Mouse (Mus musculus) heart, embryonic 13.5 days (tissue): ENCODE data around the gene Pdcd7. TPM values are rescaled to one million over a fixed set of nuclear protein-coding genes. Genes with fewer than 3 reads are reported as not detected.

ENCODE experiments used
- ATAC-seq: fragments of 200-750 bp; cut with Nextera tagmentation; 2 replicates; pipeline ENCODE4 v1.8.0; 2017; ENCODE audit warnings: moderate TSS enrichment; ENCODE audit not compliant: insufficient number of reproducible peaks, low FRiP score, low TSS enrichment; ENCODE audit errors: extremely low read depth
- H3K27ac ChIP-seq: fragments of 300-500 bp; sonication (generic); replicated peaks from 2 replicates; pipeline ENCODE4 v1.5.1; 2015; ENCODE audit warnings: moderate library complexity, mild to moderate bottlenecking, inconsistent platforms
- H3K27me3 ChIP-seq: fragments of 300-500 bp; sonication (generic); replicated peaks from 2 replicates; pipeline ENCODE4 v1.6.1; 2015; ENCODE audit warnings: mild to moderate bottlenecking, inconsistent platforms
- H3K36me3 ChIP-seq: fragments of 300-500 bp; sonication (generic); 2 replicates; pipeline ENCODE4 v1.6.1; 2015; ENCODE audit warnings: mild to moderate bottlenecking, inconsistent platforms
- H3K4me1 ChIP-seq: fragments of 300-500 bp; sonication (generic); 2 replicates; pipeline ENCODE4 v1.6.1; 2015; ENCODE audit warnings: inconsistent platforms
- H3K4me2 ChIP-seq: fragments of 300-500 bp; sonication (generic); 2 replicates; pipeline ENCODE4 v1.6.1; 2015; ENCODE audit warnings: inconsistent platforms, mild to moderate bottlenecking, moderate library complexity
- H3K4me3 ChIP-seq: fragments of 300-500 bp; sonication (generic); 2 replicates; pipeline ENCODE4 v1.5.1; 2015; ENCODE audit warnings: moderate library complexity, mild to moderate bottlenecking, inconsistent platforms
- H3K9ac ChIP-seq: fragments of 300-500 bp; sonication (generic); 2 replicates; pipeline ENCODE4 v1.6.1; 2015; ENCODE audit warnings: inconsistent platforms, mild to moderate bottlenecking, moderate library complexity
- H3K9me3 ChIP-seq: fragments of 300-500 bp; sonication (generic); 2 replicates; pipeline ENCODE4 v1.6.1; 2016; ENCODE audit warnings: inconsistent platforms
- WGBS: fragments of 180-500 bp; shearing (Covaris S2); methylation state at CpG from one replicate; pipeline ENCODE4 v1.1.7; 2015; ENCODE audit warnings: mixed read lengths; 5-methylcytosine and 5-hydroxymethylcytosine counted together
- polyA plus RNA-seq: library from polyadenylated mRNA; unstranded; fragments of >200 nt; fragmentation: Nextera tagmentation; extraction: Ambion mirVana; gene quantifications from 2 replicates; pipeline ENCODE4 v1.2.1, GENCODE M21; 2015

Gene Pdcd7
- polyA plus RNA-seq: 5.3 and 5.9 TPM in 2 replicates

DNA sequence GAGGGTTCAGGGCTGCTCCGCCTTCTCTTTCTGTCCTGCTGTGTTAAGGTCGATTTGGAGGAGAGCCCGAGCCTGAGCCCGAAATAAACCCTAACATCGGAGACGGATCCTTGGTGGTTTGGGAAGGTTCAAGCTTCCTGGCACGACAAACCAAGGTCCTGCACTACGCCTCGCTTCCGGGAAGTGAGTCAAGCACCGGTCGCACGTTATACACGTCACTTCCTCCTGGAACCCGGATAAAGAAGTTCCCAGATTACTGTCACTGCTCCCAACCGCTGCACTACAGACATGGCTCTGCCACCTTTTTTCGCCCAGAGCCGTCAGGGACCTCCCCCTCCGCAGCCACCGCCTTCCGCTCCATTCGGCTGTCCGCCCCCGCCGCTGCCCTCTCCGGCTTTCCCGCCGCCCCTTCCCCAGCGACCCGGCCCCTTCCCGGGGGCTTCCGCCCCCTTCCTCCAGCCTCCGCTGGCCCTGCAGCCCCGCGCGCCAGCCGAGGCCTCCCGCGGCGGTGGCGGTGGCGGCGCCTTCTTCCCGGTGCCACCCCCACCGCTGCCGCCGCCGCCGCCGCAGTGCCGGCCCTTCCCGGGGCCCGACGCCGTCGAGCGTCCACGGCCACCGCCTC is at the start of gene Pdcd7:
Gene Pdcd7 (plus strand): TSS at position 251 of the 622 bp plus-strand sequence.
- H3K9ac ChIP-seq: peak within 1 kb of the TSS; percentile 96
- WGBS: under 1% methylated on average over 57 of the region's 59 CpGs
- peak within 1 kb of the TSS; percentile 87 for H3K4me2 ChIP-seq
- H3K9me3 ChIP-seq: peaks cover 6% of the 10 kb centered on the region
- H3K27ac ChIP-seq: peak within 1 kb of the TSS; percentile 97
- no peaks in the 10 kb centered on the region for H3K36me3 ChIP-seq
- ATAC-seq: peak; percentile 71
- peaks cover 34% of the 10 kb centered on the region for H3K4me1 ChIP-seq
- H3K27me3 ChIP-seq: 0 out of 2 replicates have a peak, but pooled peaks cover 3% of the 10 kb centered on the region
- peak within 1 kb of the TSS; percentile 99 for H3K4me3 ChIP-seq

DNA sequence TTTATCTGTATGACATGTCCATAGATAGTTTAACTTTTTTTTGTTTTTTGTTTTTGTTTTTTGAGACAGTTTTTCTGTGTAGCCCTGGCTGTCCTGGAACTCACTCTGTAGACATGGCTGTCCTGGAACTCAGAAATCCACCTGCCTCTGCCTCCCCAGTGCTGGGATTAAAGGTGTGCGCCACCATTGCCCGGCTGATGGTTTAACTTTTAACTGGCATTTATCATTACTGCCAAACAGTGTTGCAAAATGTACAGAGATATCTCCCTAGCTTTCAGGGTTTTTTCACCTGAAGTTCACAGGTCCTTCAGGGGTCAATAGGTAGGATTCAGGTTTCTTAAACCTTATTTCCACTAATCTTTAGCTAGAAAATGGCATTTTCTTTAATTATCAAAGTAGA is 48.8 kb upstream of the Pdcd7 start:
- Histone ChIP-seq H3K27ac (no peak overlapping the region), H3K9me3 (no peaks in the 10 kb centered on the region), H3K4me2 (no peak overlapping the region), H3K4me1 (peaks cover 23% of the 10 kb centered on the region), H3K9ac (no peak overlapping the region), H3K36me3 (peaks cover 41% of the 10 kb centered on the region), H3K4me3 (no peak overlapping the region), H3K27me3 (no peaks in the 10 kb centered on the region)
- 87% methylated on average over 2 of the region's 2 CpGs for WGBS
- ATAC-seq: no peak

DNA sequence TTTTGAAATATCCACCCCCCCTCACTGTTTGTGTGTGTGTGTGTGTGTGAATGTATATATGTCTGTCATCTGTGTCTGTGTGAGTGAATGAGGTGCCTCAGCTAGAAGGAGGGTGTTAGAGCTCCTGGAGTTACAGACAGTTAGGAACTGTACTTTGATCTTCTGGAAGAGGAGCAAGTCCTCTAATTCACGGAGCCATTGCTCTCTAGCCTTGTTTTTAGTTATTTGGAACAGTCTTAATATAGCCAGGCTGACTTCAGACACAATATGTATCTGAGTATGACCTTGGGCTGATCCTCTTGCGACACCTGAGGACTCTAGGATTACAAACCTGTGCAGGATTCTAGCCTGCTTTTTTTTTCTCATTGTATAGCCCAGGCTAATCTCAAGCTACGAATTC is 47.1 kb upstream of the Pdcd7 start:
- H3K27ac ChIP-seq: no peak overlapping the region
- H3K9ac ChIP-seq: 0 out of 2 replicates have a peak overlapping the region, but pooled peaks have one; percentile 37
- no peaks in the 10 kb centered on the region for H3K27me3 ChIP-seq
- H3K4me2 ChIP-seq: no peak overlapping the region
- peaks cover 13% of the 10 kb centered on the region for H3K4me1 ChIP-seq
- WGBS: 73% methylated on average over 3 of the region's 3 CpGs
- ATAC-seq: no peak
- peaks cover 58% of the 10 kb centered on the region for H3K36me3 ChIP-seq
- H3K9me3 ChIP-seq: no peaks in the 10 kb centered on the region
- H3K4me3 ChIP-seq: no peak overlapping the region

DNA sequence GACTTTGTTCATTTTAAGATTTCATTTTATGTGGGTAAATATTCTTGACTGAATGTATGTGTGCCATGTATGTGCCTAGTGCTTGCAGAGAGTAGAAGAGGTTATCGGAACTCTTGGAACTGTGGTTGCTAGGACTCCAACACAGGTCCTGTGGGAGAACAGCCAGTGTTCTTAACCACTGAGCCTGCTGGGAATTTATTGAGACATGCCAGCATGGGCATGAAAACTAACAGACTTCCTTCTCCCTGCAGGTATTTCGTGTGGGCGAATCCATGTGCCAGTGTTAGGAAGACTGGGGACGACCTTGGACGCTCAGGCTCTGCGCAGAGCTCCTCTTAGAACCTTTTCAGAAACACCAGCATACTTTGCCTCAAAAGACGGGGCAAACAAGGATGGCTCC is 46.3 kb upstream of the Pdcd7 start:
- H3K27ac ChIP-seq: no peak overlapping the region
- no peaks in the 10 kb centered on the region for H3K27me3 ChIP-seq
- peaks cover 16% of the 10 kb centered on the region for H3K4me1 ChIP-seq
- H3K36me3 ChIP-seq: peaks cover 67% of the 10 kb centered on the region
- no peak overlapping the region for H3K4me3 ChIP-seq
- no peak overlapping the region for H3K4me2 ChIP-seq
- WGBS: 94% methylated on average over 7 of the region's 7 CpGs
- H3K9me3 ChIP-seq: no peaks in the 10 kb centered on the region
- H3K9ac ChIP-seq: no peak overlapping the region
- ATAC-seq: no peak

DNA sequence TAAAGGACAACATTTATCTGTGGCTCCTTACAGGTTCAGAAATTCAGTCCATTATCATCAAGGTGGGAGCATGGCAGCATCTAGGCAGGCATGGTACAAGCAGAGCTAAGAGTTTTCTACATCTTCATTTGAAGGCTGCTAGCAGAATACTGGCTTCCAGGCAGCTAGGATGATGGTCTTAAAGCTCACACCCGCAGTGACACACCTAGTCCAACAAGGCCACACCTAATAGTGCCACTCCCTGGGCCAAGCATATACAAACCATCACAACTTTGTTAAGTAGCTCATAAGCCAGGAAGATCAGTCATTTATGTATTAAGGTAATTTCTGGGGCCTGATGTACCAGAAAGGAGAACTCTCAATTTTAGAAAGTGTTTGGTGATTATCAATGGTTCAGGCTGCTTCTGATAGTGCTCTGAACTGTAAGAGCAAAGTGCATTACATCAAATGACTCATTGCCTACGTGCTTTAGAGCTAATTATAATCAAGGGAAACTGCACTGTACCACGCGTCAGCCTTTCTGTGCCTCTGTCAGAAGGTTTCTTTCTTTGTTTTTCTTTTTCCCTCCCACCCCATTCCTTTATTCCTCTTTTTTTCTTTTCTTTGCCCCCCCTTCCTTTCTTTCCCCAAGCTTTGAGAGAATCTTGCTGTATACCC is 43.4 kb upstream of the Pdcd7 start:
- Histone ChIP-seq H3K4me2 (no peak overlapping the region), H3K27me3 (no peaks in the 10 kb centered on the region), H3K9me3 (no peaks in the 10 kb centered on the region), H3K36me3 (peaks cover 82% of the 10 kb centered on the region), H3K4me1 (0 out of 2 replicates have a peak, but pooled peaks cover 3% of the 10 kb centered on the region), H3K4me3 (no peak overlapping the region), H3K9ac (no peak overlapping the region), H3K27ac (no peak overlapping the region)
- ATAC-seq: no peak
- 81% methylated on average over 4 of the region's 4 CpGs for WGBS

DNA sequence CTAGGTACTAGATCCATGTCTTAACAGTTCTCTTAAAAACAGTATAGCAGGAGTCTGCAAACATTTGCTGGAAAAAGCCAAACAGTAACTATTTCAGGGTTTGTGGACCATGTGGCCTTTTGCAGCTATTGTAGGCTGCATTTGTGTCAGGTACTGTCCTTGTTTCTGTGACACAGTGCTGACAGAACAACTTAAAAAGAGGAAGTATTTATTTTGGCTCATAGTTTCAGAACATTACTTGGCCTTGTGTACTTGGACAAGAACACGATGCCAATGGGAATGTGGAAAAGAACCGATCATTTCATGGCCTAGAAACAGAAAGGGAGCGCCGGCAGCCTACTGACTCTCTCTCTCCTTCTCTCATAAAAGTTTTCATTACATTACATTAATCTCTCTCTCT is 42.3 kb upstream of the Pdcd7 start:
- ATAC-seq: no peak
- H3K36me3 ChIP-seq: peaks cover 85% of the 10 kb centered on the region

DNA sequence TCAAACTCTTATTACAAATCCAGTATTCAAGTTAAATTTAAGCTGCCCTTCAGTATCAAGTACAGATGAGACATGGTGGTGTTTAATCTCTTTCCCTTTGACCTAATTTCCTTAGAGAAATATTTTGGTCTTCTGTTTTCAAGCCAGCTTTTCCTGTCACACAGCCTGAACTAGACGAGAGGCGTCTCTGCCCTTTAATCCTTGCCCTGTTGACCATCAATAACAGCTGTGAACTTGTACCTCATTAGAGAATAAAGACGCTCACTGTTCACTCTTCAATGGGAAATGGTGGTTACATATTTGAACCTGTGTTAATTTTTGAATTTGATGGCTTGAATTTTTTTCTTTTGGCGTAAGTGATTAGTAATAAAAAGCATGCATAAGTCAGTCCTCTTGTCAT is 41.6 kb upstream of the Pdcd7 start:
- Histone ChIP-seq H3K27me3 (no peaks in the 10 kb centered on the region), H3K36me3 (peaks cover 91% of the 10 kb centered on the region), H3K9ac (no peak overlapping the region), H3K4me2 (no peak overlapping the region), H3K4me1 (0 out of 2 replicates have a peak, but pooled peaks cover 3% of the 10 kb centered on the region), H3K27ac (no peak overlapping the region), H3K9me3 (no peaks in the 10 kb centered on the region), H3K4me3 (no peak overlapping the region)
- ATAC-seq: no peak
- WGBS: 73% methylated on average over 4 of the region's 4 CpGs

More for the DNA sequence above, 42.3 kb upstream of the Pdcd7 start:
- no peak overlapping the region for H3K27ac ChIP-seq
- H3K9me3 ChIP-seq: no peaks in the 10 kb centered on the region
- 91% methylated on average over 4 of the region's 4 CpGs for WGBS
- 0 out of 2 replicates have a peak, but pooled peaks cover 3% of the 10 kb centered on the region for H3K4me1 ChIP-seq
- no peak overlapping the region for H3K4me3 ChIP-seq
- H3K27me3 ChIP-seq: no peaks in the 10 kb centered on the region
- H3K4me2 ChIP-seq: no peak overlapping the region
- H3K9ac ChIP-seq: no peak overlapping the region

DNA sequence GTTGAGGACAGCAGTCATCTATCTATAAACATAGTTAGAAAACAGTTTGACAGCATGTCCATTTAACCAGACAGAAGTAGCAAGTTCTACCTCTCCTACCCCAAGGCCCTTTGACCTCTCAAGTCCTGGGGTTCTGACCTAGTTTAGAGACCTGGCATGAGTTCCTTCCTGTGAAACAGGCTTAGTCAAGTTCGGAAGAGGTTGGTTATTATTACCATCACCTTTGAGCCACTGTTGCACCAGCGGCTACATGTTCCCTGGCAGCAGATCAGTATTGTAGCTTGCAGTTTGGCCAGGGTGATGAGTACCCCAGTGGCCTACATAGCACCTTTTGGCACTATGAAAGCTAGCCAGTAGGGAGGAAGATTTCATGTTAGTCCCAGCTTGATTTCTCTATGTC is 39.2 kb upstream of the Pdcd7 start:
- no peak for ATAC-seq
- H3K4me1 ChIP-seq: 0 out of 2 replicates have a peak, but pooled peaks cover 3% of the 10 kb centered on the region
- WGBS: 84% methylated on average over 2 of the region's 2 CpGs
- H3K4me2 ChIP-seq: no peak overlapping the region
- no peak overlapping the region for H3K27ac ChIP-seq
- H3K27me3 ChIP-seq: no peaks in the 10 kb centered on the region
- H3K9me3 ChIP-seq: no peaks in the 10 kb centered on the region
- no peak overlapping the region for H3K4me3 ChIP-seq
- peaks cover 84% of the 10 kb centered on the region for H3K36me3 ChIP-seq
- no peak overlapping the region for H3K9ac ChIP-seq

DNA sequence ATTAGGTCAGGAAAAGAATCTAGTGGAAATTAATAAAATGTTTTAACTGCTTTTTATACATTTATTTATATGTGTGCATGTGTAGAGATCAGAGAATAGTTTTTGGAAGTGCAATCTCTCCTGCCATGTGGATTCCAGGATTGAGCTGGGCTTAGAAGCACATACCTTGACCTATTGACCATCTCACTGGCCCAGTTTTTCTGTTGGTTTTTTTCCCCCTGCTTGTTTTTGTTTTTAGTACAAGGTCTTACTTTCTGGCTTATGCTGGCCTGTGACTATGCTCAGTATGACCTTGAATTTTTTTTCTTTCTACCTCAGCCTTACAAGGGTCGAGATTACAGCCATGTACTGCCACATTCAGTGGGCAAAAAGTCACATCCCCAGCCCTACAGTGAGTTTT is 37.9 kb upstream of the Pdcd7 start:
- Histone ChIP-seq H3K9ac (no peak overlapping the region), H3K4me3 (no peak overlapping the region), H3K9me3 (no peaks in the 10 kb centered on the region), H3K4me1 (0 out of 2 replicates have a peak, but pooled peaks cover 3% of the 10 kb centered on the region), H3K27ac (no peak overlapping the region), H3K36me3 (peaks cover 84% of the 10 kb centered on the region), H3K4me2 (no peak overlapping the region), H3K27me3 (no peaks in the 10 kb centered on the region)
- no peak for ATAC-seq
- WGBS: 68% methylated on average over 1 of the region's 1 CpGs

DNA sequence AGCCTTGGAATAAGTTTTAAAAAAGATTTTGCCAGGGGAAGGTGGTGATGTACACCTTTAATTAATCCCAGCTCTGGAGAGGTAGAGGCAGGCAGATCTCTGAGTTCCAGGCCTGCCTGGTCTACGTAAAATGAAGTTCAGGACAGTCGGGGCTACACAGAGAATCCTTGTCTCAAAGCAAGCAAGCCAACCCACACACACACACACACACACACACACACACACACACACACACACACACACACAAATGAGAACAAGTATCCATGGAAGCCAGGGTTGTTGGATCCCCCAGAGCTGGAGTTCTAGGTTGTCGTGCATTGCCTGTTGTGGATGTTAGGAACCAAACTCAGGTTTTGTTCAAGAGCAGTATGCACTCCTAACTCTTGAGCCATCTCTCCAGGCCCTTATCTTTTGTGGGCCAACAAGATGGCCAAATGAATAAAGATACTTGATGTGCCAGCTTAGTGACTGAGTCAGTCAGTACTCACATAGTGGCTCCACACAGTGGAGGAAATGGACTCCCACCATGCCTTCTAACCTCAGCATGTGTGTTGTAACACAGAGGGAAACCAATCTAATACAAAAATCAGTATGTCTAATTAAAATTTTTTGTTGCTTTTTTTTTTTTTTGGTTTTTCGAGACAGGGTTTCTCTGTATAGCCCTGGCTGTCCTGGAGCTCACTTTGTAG is 33.1 kb upstream of the Pdcd7 start:
- Histone ChIP-seq H3K4me2 (no peak overlapping the region), H3K36me3 (peaks cover 78% of the 10 kb centered on the region), H3K4me1 (no peaks in the 10 kb centered on the region), H3K9me3 (no peaks in the 10 kb centered on the region), H3K27me3 (no peaks in the 10 kb centered on the region), H3K4me3 (no peak overlapping the region), H3K9ac (no peak overlapping the region), H3K27ac (no peak overlapping the region)
- no peak for ATAC-seq
- 91% methylated on average over 4 of the region's 4 CpGs for WGBS

DNA sequence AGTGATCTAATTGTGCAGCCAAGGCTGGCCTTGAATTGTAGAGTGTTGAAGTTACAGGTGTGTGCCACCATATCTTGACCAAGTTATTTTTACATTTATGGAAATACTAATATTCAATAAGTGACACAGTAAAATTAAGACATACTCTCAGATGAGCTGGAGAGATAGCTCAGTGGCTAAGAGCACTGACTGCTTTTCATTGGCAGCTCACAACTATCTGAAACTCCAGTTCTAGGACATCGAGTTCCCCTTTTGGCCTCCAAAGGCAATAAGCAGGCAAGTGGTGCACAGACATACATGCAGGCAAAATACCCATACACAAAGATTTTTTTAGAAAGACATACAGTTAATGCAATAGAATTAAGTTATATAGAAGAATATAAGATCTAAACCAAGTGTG is 32.1 kb upstream of the Pdcd7 start:
- WGBS: 91% methylated on average over 1 of the region's 1 CpGs
- Histone ChIP-seq H3K9ac (no peak overlapping the region), H3K9me3 (no peaks in the 10 kb centered on the region), H3K4me1 (no peaks in the 10 kb centered on the region), H3K4me2 (no peak overlapping the region), H3K36me3 (peaks cover 77% of the 10 kb centered on the region), H3K27me3 (no peaks in the 10 kb centered on the region), H3K4me3 (no peak overlapping the region), H3K27ac (no peak overlapping the region)
- ATAC-seq: no peak
